Mouse (Mus musculus): ENCODE measurements around the gene Rras2. TPM values are rescaled to one million over a fixed set of nuclear protein-coding genes. Genes with fewer than 3 reads are reported as not detected.

Rras2 gene
- 1.2 and 3.8 TPM in 2 replicates for total RNA-seq (2014; fragmentation: Nextera tagmentation)
- total RNA-seq (2017): 2.1 and 3.4 TPM in 2 replicates

DNA sequence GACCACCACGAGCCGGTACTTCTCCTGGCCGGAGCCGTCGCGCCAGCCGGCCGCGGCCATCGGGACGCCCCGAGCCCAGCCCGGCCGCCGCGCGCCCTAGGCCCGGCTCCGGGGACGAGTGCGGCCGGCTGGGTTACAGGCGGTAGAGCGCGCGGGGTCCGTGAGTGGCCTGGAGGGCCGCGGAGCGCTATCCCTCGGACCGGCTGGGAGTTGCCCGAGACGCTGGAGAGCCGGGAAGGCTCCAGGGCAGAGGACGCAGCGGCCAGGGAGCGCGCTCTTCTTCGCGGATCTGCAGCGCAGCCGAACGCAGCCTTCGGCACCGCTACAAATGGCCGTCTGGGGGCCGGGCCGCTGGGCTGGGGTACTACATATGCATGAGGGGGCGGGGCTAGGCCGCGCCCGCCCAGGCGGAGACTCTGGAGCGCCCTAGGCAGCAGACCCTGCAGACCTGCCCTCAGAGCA lies at the start of gene Rras2:
Gene Rras2 (minus strand): TSS at position 338 of the 462 bp plus-strand sequence.
- peak; percentile 71 for ATAC-seq (replicated peaks; ENCODE audit: low FRiP score, low TSS enrichment, poor library complexity, severe bottlenecking)

DNA sequence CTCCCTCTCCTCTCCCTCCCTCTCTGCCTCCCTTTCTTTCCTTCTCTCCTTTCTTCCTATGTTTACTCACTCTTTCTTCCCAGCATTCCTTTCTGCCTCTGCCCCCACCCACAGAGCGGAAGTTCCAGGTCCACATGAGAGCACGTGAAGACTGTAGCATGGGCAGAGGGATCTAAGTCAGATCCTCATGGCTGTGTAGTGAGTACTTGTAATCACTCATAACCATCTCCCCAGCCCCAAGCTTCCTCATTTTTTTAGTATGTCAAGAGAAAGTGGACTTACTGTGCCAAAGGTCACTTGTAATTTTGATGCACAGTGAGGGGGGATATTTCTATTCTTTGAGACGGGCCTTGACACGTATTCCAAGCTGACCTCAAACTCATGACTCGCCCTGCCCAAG lies 45.4 kb upstream of the Rras2 start:
- no peak for ATAC-seq (replicated peaks; ENCODE audit: low FRiP score, low TSS enrichment, poor library complexity, severe bottlenecking)

GRCm38 (mm10) chr7:114161101-114161500 lies 43.5 kb upstream of the Rras2 start:
- no peak for ATAC-seq (replicated peaks; ENCODE audit: low FRiP score, low TSS enrichment, poor library complexity, severe bottlenecking)

DNA sequence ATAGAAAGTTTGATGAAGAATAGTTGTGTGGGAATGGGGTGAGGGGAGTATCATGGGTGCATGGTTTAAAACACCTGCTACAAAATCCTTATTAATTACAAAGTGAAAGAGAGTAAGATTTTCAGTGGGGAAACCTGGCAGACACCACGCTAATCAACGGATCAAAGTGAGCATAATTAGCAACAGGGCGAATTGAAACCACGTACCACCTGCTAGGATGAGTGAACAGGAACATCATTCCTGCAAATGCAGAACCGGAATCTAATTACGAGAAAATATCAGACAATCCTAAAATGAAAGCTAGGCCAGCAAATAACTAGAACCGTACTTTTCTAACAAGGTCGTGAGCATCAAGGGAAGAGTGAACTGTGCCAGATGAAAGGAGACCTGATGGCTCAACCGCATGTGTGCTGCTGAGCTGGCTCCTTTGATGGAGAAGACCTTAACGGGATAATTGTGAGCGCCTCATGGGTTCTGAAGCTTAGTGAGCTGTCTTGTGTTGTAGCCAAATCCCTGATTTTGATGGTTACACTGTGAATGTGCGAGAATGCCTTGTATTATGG lies 40.2 kb upstream of the Rras2 start:
- ATAC-seq (replicated peaks; ENCODE audit: low FRiP score, low TSS enrichment, poor library complexity, severe bottlenecking): no peak

GRCm38 (mm10) chr7:114156364-114156763 lies 38.8 kb upstream of the Rras2 start:
- no peak for ATAC-seq (replicated peaks; ENCODE audit: low FRiP score, low TSS enrichment, poor library complexity, severe bottlenecking)

DNA sequence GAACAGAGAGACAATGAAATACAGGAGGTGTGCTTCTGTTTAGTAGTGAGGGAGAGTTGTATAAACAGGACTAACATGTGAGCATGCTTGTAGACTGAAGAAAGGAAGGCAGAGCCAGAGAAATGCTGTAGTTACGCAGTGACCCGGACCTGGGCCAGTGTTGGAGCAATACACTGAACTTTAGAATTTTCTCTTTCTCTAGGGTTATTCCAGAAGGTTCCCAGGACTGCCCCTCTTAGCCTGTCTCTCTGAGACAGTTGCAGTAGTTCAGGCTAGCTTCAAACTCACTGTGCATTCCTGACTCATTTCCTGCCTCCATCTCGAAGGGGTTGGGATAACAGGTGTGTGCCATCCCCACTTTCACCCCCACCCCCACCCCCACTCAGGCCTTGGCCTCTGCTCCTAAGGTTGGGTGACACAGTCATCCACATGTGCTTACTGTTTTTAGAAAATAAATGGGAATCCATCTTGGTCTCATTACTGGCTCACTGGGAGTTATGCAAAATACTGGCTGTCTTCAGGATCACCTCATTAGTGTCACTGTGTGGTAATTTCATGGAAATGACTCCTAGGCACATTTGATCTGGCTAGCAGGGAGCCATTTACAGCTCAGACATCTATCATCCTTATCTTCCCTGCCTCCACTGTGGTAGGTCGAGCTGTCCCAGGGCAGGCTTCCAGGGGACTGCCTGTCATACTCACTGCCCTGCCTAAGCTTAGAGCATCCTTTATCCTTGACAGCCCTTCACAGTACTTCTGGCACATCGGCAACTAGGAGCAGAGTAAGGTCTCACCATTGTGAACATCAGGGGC lies 37.7 kb upstream of the Rras2 start:
- ATAC-seq (replicated peaks; ENCODE audit: low FRiP score, low TSS enrichment, poor library complexity, severe bottlenecking): no peak

- no peak for ATAC-seq (replicated peaks; ENCODE audit: low FRiP score, low TSS enrichment, poor library complexity, severe bottlenecking)
These were observed 33.6 kb upstream of the Rras2 start for GRCm38 (mm10) chr7:114151036-114151780.

GRCm38 (mm10) chr7:114149564-114149963 lies 32.0 kb upstream of the Rras2 start:
- no peak for ATAC-seq (replicated peaks; ENCODE audit: low FRiP score, low TSS enrichment, poor library complexity, severe bottlenecking)

DNA sequence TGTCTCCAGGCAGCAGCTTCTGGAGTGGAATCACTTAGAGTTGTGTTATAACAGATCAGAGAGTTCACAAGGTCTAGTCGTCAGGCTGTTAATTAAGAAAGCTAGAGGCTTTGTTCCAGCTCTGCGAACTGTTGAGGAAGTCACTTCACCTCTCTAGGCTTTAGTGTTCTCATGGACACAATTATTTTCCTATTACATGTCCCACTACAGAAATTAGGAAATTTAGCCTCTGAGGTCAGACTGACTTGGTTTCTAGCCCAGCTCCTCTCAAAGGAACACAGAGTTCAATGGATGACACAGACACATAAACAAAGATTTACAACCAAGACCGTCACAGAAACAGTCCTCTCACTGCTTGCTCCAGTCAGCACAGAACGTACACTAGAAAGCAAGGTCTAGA lies 31.6 kb upstream of the Rras2 start:
- no peak for ATAC-seq (replicated peaks; ENCODE audit: low FRiP score, low TSS enrichment, poor library complexity, severe bottlenecking)

GRCm38 (mm10) chr7:114145841-114146240 lies 28.3 kb upstream of the Rras2 start:
- no peak for ATAC-seq (replicated peaks; ENCODE audit: low FRiP score, low TSS enrichment, poor library complexity, severe bottlenecking)

DNA sequence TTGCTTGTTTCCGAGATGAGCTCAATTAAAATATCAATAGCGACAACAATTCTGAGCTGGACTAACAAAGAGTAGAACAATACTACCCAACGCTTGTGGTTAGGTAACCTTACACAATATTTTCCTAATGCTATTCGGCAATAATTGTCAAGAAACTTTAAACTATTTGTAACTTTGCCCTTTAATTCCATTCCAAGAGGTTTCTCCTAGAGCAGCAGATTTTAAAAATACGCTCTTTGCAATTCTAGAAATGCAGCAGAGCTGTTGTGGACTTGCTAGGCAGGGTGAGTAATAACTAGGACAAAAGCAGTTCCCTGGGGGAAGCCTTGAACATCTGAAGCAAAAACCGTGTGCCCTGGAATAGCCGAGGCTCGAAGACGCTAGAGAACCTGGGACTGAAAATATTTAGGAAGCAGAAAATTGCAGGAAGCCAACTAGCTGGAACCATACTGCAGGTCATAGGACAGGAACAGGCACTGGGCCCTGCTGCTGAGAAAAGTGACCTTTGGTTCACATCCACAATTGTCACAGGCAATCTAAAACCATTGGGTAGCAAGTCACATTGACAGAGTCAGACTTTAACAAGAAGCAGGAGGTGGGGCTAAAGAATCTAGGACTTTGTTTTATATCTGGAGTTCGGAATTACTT lies 24.7 kb upstream of the Rras2 start:
- no peak for ATAC-seq (replicated peaks; ENCODE audit: low FRiP score, low TSS enrichment, poor library complexity, severe bottlenecking)

- ATAC-seq (replicated peaks; ENCODE audit: low FRiP score, low TSS enrichment, poor library complexity, severe bottlenecking): no peak
These were observed 22.4 kb upstream of the Rras2 start for GRCm38 (mm10) chr7:114140026-114140425.

DNA sequence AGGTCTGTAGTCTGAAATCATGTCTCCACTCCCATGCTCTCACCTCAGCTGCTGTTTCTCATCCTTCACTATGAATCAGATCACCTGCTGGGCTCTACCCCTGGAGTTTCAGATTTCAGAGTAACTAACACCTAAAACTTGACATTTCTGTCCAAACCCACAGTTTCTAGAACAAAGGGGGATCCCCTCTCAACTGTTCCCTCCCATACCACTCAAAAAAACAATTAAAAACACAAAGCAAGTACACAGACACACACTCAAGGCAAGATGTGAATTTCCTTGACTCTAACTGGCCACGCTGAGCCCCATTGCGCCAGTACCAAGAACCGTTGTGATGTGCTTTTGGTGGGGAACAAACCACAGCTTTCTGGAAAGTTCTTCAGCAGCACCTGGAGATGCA lies 21.8 kb upstream of the Rras2 start:
- no peak for ATAC-seq (replicated peaks; ENCODE audit: low FRiP score, low TSS enrichment, poor library complexity, severe bottlenecking)

- ATAC-seq (replicated peaks; ENCODE audit: low FRiP score, low TSS enrichment, poor library complexity, severe bottlenecking): no peak
These were observed 20.7 kb upstream of the Rras2 start for GRCm38 (mm10) chr7:114138261-114138660.

DNA sequence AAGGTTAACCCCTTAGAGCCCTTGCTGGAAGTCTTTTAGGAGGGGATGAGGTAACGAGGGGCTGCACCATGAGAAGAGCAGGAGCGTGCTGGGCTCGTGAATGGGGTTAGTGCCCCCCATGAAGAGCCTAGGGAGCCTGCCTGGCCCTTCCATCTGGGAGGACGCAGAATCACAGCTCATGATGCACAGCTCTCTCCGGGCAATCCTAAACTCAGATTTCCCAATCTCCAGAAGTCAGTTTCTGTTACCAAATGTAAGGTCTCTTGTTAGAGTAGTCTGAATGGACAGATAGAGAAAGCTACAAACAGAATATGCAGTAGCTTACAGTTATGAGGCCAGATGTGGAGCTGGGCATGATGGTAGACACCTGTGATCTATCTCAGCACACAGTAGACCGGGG lies 17.6 kb upstream of the Rras2 start:
- ATAC-seq (replicated peaks; ENCODE audit: low FRiP score, low TSS enrichment, poor library complexity, severe bottlenecking): no peak

- no peak for ATAC-seq (replicated peaks; ENCODE audit: low FRiP score, low TSS enrichment, poor library complexity, severe bottlenecking)
These were observed 16.4 kb upstream of the Rras2 start for GRCm38 (mm10) chr7:114133957-114134356.

- no peak for ATAC-seq (replicated peaks; ENCODE audit: low FRiP score, low TSS enrichment, poor library complexity, severe bottlenecking)
These were observed 14.7 kb upstream of the Rras2 start for GRCm38 (mm10) chr7:114132316-114132715.

DNA sequence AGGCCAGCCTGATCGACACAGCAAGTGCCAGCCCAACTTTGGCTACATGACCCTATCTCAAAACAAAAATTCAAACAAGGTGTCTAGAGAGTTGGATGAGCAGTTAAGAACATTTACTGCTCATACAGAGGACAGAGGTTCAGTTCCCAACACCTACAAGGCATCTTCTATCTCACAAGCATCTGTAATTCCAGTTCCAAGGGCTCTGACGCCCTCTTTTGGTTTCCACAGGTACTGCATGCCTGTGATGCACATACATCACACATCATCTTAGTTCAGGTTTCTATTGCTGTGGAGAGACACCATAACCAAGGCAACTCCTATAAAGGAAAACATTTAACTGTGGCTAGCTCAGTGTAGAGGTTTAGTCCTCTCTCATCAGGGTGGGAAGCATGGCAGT lies 11.7 kb upstream of the Rras2 start:
- no peak for ATAC-seq (replicated peaks; ENCODE audit: low FRiP score, low TSS enrichment, poor library complexity, severe bottlenecking)

- ATAC-seq (replicated peaks; ENCODE audit: low FRiP score, low TSS enrichment, poor library complexity, severe bottlenecking): no peak
These were observed 599 bp upstream of the Rras2 start for GRCm38 (mm10) chr7:114118180-114118579.
